Mouse (Mus musculus) large intestine, adult 2 months (tissue): ENCODE results near the gene Ing3. TPM values are rescaled to one million over a fixed set of nuclear protein-coding genes. Genes with fewer than 3 reads are reported as not detected.
A peak's percentile ranks its signal among the peaks of the same experiment; 100 is the strongest.

Experiments
- DNase-seq: peaks from one replicate; pipeline ENCODE4 v3.0.0-alpha.2; 2012; ENCODE audit warnings: low read depth, low spot score
- whole genome bisulfite sequencing: fragments of 180-500 bp; shearing (Covaris S2); methylation state at CpG from one replicate; pipeline ENCODE4 v1.1.7; 2018; 5-methylcytosine and 5-hydroxymethylcytosine counted together
- polyA plus RNA-seq: library from polyadenylated mRNA; depleted of rRNA; stranded (reverse); fragments of >200 nt; gene quantifications from 2 replicates; pipeline ENCODE4 v1.2.3, GENCODE M21; 2012; rRNA removed

The Ing3 gene
- 5.7 and 7.0 TPM in 2 replicates for polyA plus RNA-seq

DNA sequence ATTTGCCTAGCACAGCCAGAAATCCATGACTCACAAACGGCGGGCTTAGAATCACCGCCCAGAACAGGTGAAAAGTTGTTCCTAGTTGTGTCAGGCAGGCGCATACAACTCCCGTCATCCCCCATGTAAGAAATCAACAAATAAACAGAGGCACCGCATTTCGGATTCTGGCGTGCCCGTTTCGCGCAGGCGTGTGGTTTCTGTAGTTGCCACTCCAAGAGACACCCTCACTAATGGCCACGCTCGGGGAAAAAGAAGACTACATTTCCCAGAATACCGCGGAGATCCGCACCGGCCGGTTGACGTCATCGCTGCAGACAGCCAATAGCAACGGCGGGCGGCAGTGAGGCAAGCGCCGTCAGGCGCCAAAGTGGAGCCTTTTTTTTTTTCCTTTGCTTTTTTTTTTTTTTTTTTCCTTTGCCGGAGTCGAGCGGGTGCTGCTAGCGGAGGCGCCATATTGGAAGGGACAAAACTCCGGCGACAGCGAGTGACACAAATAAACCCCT lies at the start of gene Ing3:
Ing3 (plus strand) TSS at position 346 of the 506 bp plus-strand sequence.
- DNase-seq, result peak; percentile 98
- under 1% methylated on average over 35 of the region's 35 CpGs for WGBS

DNA sequence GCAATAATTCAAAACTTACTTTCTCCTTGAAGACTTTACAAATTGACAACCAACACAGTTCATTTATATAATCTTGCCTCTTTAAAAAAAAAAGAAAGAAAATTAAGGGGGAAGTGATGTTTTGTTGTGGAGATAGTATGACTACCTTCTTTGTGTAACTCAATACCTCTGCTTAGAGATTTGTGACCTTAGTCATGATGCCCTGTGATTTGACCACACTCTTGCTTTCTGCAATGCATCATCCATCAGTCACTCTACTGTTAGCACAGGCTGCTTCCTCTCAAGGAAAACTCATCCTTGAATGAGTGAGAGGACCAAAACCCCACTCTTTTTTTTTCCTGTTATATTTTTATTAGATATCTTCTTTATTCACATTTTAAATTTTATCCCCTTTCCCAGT lies 39.7 kb upstream of the Ing3 start:
- DNase-seq, result no peak

DNA sequence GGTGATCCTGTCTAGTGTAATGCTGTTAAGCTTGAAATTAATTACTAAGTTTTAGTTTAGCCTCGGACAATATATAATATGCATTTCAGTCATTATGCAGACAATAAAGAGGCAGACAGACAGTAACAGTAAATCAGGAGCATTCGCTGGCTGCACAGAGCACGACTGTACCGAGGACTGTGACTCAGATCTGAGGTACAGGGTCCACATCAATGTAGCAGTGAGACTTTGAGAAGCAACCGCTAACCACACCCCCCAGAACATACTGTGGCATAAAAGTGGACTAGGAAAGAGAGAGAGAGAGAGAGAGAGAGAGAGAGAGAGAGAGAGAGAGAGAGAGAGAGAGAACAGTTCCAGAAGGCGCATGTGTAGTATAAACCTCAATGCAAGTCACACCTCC lies 38.6 kb upstream of the Ing3 start:
- WGBS, result 38% methylated on average over 6 of the region's 6 CpGs
- DNase-seq, result no peak

DNA sequence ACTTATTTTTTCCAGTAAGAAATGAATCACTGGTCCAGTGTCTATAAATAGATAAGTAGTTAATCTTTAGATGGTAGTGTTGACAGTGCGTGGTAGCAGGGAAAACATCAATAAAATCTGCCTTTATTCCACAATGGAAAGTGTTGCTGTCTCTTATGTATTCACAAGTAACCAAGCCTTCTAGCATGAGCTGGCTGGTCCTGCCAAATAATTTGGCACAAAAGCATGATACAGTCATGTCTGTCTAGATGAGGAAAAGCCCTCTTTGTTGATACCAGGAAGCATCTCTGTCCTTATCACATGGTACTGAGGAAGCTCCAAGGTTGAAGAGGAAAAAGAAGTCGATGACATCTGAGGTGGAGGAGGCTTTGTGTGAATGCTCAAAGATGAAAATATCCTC lies 32.8 kb upstream of the Ing3 start:
- 70% methylated on average over 2 of the region's 2 CpGs for WGBS
- no peak for DNase-seq

DNA sequence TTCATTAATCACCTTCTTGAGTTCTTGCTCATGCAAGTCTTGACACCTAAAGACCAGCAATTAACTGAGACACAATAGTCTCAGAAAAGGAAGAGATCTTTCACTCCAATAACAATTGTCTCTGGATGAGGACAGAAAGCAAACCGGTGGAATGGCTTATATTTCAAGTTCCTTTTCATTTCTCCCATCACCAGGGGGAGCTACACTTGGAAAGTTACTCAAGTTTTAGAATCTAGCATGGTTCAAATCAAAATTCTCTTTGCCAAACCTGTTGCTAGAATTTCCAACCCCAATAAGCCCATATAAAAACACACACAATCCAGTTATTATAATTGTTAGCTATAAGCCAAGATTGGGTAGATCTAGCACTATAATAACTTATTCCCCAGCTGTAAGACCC lies 25.2 kb upstream of the Ing3 start:
- 24% methylated on average over 1 of the region's 1 CpGs for WGBS

DNA sequence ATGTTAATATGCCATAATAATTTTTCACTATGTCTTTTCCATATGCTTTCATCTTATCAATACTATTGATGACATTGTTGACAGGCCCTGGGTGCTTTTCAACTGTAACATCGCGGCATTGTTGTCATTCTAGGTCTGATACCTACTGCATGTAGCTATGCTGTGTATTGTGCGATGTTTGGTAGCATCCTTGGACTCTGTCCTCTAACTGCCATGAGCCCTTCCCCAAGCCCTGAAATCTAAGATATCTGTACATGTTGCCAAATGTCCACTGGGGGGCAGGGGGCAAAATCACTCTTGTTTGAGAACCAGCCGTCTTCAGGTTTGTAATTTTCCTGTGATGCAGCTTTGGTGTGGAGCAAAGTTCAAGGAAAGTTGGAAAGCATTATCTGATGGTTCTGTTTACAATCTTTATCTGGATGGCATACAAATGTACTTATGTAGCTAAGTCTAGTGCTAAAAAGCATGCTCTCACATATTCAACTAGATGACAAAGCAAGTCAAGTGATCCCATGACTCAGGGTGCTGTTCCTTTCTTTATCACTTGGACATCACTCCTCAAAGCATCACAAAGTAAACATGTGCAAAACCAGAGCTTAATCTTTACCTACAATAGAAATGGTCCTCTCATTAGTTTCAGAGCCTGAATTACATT lies 11.3 kb upstream of the Ing3 start:
- 59% methylated on average over 4 of the region's 4 CpGs for WGBS

More for the DNA sequence above, 25.2 kb upstream of the Ing3 start:
- DNase-seq, result no peak

DNA sequence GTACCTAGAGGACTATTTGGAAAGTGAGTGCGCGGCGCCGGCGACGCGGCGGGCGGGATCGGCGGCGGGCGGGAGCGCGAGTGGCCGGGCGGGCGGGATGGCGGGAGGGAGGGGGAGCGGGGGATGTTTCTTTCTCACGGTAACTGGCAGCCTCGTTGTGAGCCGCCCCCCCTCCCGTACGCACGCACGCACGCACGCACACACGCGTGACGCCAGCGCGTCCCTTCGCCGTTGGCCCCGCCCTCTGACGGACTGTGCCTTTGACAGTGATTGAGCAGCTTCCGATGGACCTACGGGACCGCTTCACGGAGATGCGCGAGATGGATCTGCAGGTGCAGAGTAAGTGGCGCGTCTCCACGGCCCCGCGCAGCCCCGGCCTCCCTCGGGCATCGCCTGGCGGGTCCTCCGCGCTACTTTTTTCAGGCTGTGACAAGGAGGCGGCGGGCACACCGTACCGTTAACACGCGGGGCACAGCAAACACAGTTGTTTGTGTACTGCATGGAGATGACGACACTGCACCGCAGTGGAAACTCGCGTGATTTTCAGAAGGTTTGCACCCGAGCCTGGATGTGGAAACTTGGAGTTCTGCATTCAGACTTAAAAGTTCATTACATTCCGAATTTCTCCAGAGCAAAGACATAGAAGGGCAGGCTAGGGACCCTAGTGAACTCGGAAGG lies 539 bp downstream of the Ing3 start:
- under 1% methylated on average over 68 of the region's 68 CpGs for WGBS
- peak; percentile 71 for DNase-seq

More for the DNA sequence above, 11.3 kb upstream of the Ing3 start:
- DNase-seq, result no peak

DNA sequence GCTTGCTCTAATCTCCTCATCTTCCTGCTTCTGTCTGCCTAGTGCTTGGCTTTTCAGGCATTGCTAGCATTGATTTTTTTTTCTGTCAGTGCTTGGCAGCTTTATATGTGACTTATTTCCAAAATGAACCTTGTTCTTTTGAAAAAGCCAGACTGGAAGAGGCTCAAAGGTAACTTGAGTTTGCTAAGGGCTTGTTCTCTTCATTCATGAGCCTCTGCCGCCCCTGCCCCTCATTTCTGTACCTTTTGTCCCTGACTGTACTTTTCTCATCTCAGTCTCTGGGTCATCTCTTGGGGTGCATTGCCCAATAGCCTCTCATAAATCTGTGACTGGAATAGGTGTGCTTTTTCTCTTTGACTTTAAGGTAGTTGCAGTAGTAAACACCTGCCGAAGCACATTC lies 1.3 kb downstream of the Ing3 start:
- peak; percentile 2 for DNase-seq
- WGBS, result 43% methylated on average over 2 of the region's 2 CpGs

DNA sequence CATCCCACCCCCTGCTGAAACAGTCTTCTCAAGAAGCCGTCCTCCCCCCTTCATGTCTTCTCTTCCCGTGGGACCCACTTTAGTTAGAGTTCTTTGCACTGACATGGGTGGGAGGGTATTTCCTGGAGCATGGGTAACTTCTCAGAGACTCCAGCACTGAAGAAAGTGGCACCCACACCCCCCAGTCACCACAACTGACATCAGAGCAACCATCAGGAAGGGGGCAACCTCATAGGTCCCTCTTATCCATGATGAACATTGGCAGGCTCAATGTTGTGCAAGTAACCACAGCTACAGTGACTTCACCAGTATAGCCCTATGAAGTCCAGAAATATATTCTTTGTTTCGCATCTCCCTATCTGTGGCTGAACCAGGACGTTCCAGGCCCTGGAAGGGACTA lies 6.1 kb downstream of the Ing3 start:
- 86% methylated on average over 4 of the region's 4 CpGs for WGBS

DNA sequence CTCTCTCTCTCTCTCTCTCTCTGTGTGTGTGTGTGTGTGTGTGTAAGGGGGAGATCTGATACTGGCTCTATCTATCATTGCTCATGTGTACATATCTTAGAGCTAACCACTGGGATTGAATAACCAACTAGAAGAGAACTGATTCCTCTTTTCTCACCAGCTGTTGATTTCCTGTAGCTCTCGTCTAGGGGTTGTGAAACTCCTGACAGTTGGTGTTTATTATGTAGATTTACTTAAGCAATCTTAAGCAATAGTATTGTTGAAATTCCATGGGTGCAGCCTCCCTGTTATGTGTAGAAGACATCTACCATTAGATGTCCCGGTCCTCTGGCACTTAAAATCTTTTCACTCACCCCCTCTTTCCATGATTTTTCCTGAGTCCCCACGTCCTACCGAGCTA lies 9.6 kb downstream of the Ing3 start:
- DNase-seq, result no peak
- 69% methylated on average over 4 of the region's 4 CpGs for WGBS

More for the DNA sequence above, 6.1 kb downstream of the Ing3 start:
- DNase-seq, result no peak

DNA sequence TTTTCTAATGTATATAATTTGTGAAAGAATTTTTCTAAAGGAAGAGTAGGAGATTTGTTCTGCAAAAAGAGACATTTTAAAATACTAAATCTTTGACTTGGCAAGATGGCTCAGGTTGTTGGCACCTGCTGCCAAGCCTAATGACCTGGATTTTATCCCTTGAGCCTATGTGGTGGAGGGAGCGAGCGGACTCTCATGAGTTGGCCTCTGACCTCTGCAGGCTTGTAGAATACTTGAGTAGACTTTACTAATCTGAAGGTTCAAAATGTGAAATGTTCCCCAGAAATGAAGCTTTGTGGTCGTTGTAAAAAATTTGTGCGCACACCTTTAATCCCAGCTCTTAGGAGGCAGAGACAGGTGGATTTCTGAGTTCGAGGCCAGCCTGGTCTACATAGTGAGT lies 10.5 kb downstream of the Ing3 start:
- DNase-seq, result no peak
- 98% methylated on average over 5 of the region's 5 CpGs for WGBS

DNA sequence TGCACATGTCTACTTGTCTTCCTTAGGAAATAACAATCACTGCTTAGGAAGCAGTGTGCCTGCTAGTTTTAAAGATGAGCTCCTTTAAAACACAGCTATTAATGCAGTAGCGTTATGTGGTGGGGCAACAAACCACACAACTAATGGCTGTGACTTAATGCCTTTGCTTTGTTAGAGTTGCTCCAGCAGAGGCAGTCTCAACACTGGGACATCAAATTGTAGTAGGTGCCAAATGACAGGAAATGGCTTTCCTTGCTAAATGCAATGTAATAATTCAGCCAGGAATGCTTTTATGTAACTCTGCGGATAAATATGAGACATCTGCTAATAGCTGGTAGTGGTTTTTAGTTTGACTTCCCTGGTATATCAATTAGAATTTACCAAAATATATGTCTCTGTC lies 28.2 kb downstream of the Ing3 start:
- WGBS, result 88% methylated on average over 2 of the region's 2 CpGs
- no peak for DNase-seq

DNA sequence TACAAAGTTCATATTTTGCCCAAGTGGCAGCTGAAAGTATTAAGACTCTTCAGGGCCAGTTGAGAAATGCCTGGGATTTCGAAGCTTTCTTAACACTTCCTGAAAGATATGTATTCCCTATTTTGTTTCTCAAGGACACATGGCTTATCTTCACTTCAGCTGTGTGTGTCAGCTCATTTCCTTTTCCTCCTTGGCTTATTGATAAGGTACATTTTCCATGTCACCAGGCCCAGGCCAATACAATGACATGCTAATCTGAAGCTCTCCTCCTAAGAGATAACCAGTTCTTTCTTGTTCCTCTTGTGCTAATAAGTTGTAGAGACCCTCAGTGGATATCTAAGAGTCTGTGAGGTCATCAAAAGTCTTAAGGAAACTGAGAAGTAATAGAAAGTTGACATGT lies 31.7 kb downstream of the Ing3 start:
- WGBS, result 69% methylated on average over 1 of the region's 1 CpGs
- no peak for DNase-seq

DNA sequence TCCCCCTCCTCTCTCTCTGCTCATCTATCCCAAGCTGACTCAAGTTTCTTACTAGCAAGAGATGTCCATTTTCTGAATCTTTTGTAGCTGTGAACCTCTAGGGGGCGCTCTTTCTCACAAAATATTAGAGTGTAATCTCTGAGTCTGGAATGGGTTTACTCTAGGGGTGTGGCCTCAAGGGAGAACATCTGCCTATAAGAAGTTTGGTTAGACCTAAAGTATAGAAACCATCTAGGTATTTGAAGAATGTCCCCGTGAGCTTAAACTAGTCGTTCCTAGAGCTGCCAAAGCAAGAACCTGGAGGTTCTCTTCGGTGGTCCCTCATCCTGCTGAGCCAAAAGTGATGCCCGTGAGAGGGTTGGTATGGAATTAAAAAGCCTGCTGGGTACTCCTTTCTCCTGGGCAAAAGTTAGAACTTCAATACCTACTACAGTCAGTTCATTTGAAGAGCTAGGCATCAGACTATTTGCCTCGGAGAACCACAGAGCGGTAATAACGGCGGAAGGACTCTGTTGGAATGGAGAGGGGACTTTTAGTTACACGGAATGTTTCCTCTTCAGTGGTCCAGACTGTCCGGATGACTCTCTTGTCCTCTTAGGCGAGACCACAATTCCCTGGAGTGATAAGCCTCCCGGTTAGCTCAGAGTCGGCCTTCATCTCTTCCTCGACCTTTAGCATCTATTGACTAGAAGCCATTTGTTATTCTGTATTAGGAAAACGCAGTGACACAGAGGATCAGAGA lies 35.8 kb downstream of the Ing3 start:
- peak; percentile 82 for DNase-seq
- 3% methylated on average over 16 of the region's 16 CpGs for WGBS

DNA sequence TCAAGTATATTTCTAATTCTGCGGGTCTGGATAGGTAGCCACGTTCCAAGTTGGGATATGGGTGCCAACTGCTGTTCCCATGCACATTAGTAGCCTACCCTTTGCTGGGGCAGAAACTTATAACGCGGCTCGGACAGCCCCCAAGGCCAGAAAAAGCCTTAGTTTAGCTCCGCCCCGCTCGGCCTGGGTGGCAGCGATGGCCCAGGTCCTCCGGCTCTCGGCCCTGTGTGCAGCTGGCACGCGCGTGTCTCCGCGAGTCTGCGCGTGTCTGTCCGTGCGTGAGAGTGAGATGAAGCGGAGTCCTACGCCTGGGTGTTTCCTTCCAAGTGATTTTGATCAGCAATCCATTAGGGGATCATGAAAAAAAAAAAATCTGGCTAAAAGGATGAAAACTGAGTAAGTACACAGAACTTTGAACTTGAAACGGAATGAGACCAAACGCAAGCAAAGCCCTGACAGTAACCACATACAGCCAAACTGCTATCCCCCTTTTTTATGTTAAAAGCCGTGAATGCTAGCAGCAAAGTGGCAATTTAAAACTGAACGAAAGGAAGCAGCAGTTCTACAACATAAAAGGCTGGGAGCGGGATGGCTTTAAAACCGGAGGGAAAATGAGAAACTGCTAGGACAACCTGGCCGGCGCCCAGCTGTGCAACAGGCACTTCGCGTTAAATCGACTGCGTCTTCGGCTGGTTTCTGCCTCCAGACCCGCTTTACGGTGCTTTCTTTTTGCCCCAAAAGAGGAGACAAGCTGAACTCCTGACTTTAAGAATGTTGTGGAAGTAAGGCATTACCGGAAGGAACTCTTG lies 36.6 kb downstream of the Ing3 start, which contains the start of gene Cped1:
Cped1 (plus strand) TSS at position 185 of the 809 bp plus-strand sequence.
- WGBS, result under 1% methylated on average over 38 of the region's 38 CpGs
- no peak for DNase-seq

DNA sequence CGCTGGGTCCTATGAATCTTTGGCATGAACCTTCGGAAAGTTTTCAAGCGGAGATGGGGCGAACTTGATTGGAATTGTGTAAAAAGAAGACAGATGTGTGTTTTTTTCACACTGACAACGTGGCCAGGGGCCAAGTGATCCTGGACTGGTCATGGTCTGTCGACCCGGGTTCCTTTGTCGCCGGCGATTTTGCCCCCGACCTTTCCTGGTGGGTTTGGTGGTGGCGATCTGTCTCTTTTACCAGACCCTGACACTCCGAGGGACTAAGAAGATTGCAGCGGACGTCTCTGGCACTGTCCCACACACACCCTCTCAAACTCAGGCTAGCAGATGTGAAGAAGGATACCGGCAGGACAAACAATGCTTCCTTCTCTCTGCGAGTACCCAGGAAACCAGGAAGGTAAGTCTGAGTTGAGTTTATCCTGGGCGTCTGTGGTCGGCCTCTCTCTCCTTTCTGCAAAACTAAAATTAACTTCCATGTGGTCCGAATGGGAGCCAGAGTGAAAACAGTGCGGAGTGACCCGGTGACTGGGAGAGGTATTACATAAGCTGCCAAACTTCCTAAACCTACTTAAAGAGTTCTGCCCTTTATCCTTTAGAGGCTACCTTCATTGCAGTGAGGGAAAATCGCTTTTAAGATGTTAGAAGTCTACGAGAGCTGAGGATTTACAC lies 37.4 kb downstream of the Ing3 start:
- no peak for DNase-seq
- WGBS, result 6% methylated on average over 24 of the region's 24 CpGs

DNA sequence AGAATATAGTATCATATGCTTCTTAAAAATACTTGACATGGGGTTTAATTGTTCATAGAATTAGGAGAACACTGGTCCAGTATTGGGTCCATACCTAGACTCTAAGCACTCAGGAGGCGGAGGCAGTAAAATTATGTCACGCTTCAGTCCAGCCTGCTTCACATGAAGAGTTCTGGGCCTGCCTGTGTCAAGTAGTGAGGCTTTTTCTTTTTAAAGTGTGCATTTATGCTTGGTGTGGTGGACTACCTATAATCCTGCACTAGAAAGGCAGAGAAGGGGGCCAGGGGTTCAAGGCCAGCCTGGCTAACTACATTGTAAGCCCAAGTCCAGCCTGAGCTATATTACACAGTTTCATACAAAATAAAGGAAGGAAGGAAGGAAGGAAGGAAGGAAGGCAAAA lies 38.2 kb downstream of the Ing3 start:
- 75% methylated on average over 2 of the region's 2 CpGs for WGBS
- DNase-seq, result no peak

DNA sequence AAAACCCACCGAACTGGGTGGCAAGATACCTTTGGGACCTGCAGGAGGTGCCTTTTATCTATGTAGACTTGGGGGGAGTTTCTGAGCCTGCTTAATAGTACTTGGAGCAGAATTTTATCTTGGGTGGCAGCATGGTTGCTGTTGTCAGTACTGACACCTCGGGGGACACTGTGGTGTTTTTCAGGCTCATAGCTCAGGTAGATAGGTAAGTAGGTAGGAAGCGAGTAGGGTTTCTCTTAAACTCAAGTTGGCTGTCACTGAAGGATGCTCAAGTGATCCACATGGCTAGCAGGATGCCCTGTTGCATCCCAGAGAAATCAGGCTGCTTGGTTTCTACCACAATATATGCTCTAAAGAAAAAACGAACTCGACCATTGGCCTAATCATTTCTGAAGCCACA lies 38.9 kb downstream of the Ing3 start:
- 81% methylated on average over 5 of the region's 5 CpGs for WGBS
- no peak for DNase-seq

DNA sequence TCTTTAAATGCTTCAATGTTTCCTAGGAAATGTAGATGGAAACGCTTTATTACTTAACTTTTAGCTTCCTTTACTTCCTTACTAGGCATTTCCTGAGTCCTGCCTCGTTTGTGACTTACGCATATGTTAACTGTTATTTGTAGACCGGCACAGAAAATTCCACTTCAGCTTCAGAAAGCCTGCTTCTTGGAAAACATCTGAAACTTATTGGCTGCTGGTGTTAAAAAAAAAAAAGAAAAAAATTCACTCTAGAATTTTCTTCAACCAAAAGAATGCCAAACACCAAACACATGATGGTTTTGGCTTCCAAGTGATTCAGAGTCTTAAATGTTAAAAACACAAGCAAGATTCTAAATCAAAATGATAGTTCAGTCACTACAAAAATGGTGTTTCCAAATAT lies 39.7 kb downstream of the Ing3 start:
- WGBS, result 71% methylated on average over 4 of the region's 4 CpGs
- DNase-seq, result no peak
